Mouse (Mus musculus): ENCODE measurements around the gene Olfr1396.
"Not testable (repeated sequence)": the region's sequence is repeated elsewhere in the genome, so short reads cannot be mapped to it uniquely, and the experiment has no call there.

Gene Olfr1396

GRCm38 (mm10) chr11:49076001-49076757 is 38.5 kb downstream of the Olfr1396 start, which contains the start of gene Ifi47:
Gene Ifi47 (plus strand): TSS chr11:49076587.
- CTCF ChIA-PET, POLR2A ChIA-PET: not testable (repeated sequence)

DNA sequence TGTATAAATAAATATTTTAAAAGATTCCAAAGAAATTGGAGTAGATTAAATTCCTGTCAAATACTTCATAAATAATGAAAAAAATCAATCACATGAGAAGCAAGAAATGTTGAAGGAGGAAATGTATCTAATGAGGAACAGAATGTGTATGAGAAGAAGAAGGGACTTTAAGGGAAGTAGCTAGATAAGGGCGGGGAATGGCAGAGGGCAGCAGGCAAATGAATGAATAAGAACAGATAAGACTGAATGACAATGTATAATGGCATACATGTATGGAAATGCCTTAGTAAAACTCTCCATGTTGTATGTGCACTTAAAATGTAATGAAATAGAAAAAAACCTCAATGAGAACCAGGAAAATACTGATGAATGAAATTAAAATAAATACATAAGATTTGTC is 46.3 kb downstream of the Olfr1396 start:
- POLR2A ChIA-PET = no interaction called here
- CTCF ChIA-PET = no interaction called here

GRCm38 (mm10) chr11:49063713-49064469 is 50.8 kb downstream of the Olfr1396 start, which contains the start of gene Tgtp2:
Gene Tgtp2 (minus strand): TSS chr11:49064206.
- POLR2A ChIA-PET, CTCF ChIA-PET: not testable (repeated sequence)

DNA sequence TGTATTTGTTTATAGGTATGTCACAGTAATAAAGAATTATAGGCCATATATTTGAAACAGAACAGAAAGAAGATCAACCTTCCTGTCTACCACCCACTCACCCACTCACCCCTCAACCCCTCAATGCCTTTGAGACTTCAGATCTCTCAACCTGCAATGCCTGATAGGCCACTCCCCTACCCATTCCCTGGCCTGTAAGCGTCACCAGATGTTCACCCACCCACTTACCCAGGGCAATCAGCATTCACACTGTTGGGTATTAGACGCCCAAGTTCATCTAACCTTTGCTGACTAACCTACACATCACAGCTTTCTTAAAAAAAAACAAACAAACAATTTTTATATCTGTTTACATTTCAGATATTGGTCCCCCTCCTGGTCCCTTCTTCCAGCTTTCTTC is 52.8 kb downstream of the Olfr1396 start:
- CTCF ChIA-PET, POLR2A ChIA-PET: not testable (repeated sequence)

- POLR2A ChIA-PET, CTCF ChIA-PET: not testable (repeated sequence)
Observed at GRCm38 (mm10) chr11:49060061-49060460, 54.6 kb downstream of the Olfr1396 start.

Data from embryonic stem cell, embryonic (primary cell).